Mouse (Mus musculus) regulatory T cell (primary cell): Measurements from ENCODE around the gene Hyou1.
"Not testable (repeated sequence)": the region's sequence is repeated elsewhere in the genome, so short reads cannot be mapped to it uniquely, and the experiment has no call there.

ENCODE experiments used
- in situ Hi-C: fragments of 300-600 bp; cut with MboI, MseI; formaldehyde crosslinking; loops from one replicate; pipeline ENCODE4 v1.15.1; 2025; ENCODE audit warnings: high pct_unique_total_duplicates

Hyou1 gene

DNA sequence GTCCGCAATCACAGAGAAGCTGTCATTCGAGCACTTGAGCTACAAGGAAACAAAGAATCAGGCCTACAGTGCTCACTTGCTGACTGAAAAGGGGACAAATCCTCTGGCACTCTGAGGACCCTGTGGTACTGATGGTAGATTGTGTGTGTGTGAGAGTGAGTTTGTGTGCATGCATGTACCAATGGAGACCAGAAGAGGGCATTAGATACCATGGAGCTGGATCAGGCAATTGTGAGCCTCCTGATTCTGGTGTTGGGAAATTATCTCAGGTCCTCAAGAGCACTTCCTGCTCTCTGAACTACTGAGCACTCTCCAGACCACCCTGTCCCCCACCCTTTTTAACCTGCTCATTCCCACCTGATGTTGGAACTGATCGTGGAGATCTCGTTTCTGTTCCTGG lies 30.7 kb upstream of the Hyou1 start:
- in situ Hi-C loops = no loop called here

DNA sequence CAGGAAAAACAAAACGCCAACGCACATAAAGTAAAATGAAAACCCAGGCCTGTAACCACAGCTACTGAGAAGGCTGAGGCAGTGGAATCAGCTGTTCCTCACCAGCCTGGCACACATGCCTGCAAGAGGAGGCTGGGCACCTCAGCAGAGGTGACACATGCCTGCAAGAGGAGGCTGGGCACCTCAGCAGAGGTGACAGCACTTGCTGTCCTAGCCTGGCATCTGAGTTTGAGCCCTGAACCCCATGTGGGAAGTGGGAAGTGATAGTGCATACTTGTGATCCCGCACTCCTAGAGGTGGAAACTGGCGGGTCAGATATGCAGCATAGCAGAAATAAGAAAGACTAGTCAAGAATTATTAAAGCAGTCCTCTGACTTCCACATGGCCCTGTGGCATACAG lies 27.9 kb upstream of the Hyou1 start:
- in situ Hi-C loops = no loop called here

DNA sequence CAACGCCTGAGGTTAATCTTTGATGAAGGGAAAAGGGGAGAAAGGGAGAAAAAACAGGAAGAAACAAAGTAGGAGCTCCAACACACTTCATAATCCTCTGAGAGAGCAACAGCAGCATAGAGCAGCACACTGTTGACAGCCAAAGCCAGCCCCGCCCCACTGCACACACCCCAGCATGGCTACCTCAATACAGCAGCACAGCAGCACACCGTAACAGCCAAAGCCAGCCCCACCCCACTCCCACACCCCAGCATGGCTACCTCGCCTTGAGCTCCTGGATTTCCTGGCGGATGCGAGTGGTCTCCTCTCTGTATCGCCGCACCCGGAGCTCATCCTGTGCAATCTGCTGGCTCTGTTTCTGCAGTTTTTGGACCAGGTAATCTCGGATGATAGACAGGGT lies 27.0 kb upstream of the Hyou1 start:
- in situ Hi-C loops = no loop called here

DNA sequence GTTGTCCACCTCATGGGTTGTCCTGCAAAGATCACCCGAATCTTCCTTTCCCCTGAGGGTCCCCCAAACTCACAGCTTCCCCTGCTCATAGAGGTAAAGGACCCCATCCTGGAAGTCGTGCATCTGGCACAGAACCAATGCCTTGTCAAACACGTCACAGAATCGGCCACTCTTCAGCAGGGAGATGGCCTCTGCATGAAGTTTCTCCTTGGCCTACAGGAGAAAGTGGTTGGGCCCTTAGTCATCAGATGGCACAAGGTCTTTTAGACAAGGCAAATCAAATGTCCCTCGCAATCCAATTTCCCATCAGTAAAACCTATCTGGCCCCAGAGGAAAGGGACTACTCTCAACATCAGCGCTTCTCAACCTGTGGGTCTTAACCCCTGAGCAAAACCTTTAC lies 26.1 kb upstream of the Hyou1 start:
- in situ Hi-C loops = no loop called here

DNA sequence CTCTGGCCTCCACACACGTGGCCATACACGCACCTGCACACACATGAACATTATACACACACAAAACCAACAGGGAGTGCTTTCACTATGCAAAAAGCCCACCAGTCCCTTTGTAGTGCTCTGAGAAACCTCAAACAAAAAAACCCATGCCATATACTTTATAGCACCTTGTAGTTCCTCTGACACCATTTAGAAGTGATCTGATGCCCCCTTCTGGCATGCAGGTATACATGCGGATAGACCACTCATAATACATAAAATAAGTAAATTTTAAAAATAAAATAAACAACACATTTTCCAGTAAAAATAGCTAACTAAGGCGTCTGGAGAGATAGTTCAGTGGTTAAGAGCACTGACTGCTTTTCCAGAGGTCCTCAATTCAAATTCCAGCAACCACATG lies 22.1 kb upstream of the Hyou1 start:
- in situ Hi-C loops = no loop called here

DNA sequence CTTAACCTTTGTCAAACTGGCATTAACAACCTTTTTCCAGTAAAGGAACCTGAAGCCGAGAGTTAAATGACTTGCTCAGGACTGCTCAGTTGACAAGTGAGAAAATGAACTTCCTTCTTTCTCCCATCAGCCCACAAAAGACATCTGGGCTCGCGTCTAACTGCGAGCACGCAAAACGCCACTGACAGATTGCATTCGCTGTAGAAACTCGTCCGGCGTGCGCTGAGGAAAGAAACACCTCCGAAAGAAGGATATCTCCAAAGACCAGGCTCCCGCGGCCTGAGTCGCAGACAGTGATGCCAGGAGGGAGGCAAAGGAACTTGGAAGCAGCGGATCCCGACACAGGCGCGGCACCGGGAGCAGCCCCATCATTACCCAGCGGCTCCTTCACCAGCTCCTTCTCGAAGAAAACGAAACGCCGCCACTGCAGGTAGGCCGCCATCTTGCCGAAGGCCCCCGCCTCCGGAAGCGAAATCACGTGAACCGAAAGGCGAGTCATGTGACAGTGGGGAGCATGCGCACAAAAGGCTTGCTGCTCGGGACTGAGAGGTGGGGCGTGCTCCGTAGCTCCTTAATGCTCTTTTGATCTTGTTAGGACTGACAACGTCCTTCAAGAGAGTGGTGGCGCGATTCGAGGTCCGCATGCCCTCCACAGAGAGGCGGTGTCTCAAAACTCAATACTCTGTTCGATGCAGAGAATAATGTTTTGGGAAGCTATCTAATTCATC lies 17.9 kb upstream of the Hyou1 start, which contains the start of gene Vps11:
Gene Vps11 (minus strand): TSS at position 481 of the 728 bp plus-strand sequence.
- in situ Hi-C loops = no loop called here

DNA sequence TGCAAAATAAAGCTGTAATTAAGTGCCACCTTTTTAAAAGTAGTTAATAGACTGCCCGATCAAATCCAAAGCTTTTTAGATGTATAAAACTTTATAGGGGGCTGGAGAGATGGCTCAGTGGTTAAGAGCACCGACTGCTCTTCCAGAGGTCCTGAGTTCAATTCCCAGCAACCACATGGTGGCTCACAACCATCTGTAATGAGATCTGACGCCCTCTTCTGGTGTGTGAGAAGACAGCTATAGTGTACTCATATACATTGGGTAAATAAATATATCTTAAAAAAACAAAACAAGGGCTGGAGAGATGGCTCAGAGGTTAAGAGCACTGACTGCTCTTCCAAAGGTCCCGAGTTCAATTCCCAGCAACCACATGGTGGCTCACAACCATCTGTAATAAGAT lies 17.4 kb upstream of the Hyou1 start:
- in situ Hi-C loops = not testable (repeated sequence)

DNA sequence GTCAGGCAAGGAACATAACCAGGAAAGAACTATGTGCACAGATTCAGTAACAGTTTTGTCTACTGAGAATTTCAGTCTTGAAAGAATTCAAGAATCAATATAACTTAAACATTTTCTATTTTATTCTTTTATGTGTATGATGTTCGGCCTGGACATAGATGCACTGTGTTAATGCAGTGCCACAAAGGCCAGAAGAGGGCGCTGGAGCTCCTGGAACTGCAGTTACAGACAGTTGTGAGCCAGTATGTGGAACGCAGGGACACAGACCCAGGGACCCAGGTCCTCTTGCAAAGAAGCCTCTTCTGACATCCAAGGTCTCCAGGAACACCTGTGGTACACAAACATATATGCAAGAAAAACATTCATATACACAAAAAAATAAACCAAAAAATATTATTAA lies 14.8 kb upstream of the Hyou1 start:
- in situ Hi-C loops = no loop called here

DNA sequence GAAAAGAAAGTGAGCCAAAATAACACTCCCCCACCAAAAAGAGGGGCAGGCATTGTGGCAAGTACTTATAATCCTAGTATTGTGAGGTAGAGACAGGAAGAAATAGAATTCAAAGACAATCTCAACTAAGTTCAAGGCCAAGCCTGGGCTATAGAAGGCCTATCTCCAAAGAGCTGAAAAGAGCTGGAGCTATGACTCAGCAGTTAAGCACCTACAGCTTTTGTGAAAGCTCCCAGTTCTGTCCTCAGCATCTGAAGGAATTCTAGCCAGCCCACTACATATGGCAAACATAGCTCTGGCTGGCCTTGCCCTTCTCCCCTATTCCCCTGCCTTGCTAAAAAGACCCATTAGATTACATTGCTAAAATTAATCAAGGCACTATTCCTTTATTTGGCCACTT lies 5.9 kb upstream of the Hyou1 start:
- in situ Hi-C loops = no loop called here

DNA sequence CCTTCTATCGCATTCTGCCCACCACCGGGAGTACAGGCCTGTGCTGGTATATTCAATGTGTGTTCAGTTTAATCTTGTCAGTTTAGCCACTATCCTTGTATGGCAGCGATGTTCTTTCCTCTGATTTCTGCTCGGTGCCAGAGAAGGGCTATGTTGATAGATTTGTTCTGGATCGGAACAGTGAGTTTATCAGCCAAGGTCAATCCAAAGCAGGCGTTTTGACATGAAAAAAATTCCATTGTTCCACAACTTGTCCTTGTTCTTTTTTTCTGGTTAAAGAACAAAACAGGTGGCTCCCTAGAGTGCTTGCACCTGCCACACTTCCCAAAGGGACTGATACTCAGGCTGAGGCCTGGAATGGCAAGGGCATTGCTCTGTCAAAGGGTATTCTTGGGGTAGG lies 3.1 kb upstream of the Hyou1 start:
- in situ Hi-C loops = no loop called here

DNA sequence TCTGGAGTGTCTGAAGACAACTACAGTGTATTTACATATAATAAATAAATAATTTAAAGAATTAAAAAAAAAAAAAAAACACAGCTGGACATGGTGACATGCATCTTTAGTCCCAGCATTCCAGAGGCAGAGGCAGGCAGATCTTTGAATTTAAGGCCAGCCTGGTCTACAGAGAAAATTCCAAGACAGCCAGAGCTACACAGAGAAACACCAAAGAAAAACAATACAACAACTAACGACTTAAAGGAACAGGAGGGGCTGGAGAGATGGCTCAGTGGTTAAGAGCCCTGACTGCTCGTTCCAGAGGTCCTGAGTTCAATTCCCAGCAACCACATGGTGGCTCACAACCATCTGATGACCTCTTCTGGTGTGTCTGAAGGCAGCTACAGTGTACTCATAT lies 2.0 kb upstream of the Hyou1 start:
- in situ Hi-C loops = not testable (repeated sequence)

DNA sequence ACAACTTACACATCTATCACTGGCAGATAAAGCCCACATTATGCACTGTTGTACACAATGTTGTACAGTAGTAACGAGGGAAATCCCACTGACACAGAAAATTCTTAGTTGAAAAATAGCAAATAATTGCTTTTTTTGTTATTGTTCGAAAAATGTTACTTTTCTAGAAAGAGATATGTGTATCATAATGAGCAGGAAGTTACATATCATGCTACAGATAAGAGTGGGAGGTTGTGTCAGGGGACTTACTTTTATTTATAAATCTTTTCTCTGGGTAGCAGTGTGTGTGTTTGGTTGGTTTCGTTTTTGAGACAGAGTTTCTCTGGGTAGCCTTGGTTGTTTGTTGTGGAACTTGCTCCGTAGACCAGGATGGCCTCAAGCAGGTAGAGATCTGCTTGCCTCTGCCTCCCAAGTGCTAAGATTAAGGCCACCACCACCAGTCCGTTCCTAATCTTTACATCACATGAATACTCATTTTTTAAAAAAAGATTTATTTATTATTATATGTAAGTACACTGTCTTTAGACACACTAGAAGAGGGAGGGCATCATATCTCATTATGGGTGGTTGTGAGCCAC lies 1.0 kb upstream of the Hyou1 start:
- in situ Hi-C loops = no loop called here

DNA sequence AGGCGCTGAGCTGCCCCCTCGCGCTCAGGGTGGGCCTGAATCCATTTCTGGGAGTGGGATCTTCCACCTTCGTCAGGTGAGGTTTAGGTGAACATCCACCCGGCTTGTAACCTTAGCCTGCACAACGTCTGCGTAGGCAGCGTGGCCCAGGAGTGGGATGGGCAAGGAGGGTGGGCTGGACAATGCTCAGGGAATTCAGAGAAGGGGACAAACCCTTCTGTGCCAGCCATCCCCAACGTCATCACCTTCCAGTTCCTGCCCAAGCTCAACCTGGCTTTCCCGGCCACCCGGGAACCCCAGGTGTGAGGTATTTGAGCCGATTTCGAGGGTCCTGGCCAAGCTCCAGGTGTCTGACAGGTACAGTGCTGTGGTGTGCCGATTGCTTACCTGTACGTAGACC lies 572 bp downstream of the Hyou1 start:
- in situ Hi-C loops = loop anchor here (5.0 kb wide), 1 partner anchor 43 kb away; no protein-coding TSS in a partner anchor

DNA sequence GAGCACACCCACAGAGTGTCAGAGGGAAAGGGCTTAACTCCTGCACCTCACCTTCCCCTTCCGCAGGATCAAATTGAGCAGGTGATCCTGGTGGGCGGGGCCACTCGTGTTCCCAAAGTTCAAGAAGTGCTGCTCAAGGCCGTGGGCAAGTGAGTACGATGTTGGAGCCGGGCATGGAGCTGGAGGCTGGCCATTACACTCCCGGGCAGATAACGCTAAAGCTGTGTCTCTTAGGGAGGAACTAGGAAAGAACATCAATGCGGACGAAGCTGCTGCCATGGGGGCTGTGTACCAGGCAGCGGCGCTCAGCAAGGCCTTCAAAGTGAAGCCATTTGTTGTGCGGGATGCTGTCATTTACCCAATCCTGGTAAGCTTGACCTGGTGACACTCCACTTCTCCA lies 5.3 kb downstream of the Hyou1 start:
- in situ Hi-C loops = loop anchor here (5.0 kb wide), 1 partner anchor 47 kb away; no protein-coding TSS in a partner anchor

DNA sequence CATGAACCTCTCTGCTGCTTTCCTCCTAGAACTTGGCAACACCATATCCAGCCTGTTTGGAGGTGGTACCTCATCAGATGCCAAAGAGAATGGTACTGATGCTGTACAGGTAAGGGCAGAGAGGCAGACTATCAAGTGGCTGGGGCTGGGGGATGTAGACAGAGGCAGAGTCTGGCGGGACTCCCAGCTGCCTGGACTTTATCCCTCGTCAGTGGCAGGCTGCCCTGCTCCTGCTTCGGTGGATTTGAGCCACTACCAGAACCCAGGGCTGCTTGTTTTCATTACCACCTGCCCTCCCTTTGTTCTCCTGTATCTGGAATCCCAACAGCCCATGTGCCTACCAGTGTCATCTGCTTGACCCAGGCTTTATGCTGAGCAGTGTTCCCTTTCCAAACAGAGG lies 7.9 kb downstream of the Hyou1 start:
- in situ Hi-C loops = no loop called here

DNA sequence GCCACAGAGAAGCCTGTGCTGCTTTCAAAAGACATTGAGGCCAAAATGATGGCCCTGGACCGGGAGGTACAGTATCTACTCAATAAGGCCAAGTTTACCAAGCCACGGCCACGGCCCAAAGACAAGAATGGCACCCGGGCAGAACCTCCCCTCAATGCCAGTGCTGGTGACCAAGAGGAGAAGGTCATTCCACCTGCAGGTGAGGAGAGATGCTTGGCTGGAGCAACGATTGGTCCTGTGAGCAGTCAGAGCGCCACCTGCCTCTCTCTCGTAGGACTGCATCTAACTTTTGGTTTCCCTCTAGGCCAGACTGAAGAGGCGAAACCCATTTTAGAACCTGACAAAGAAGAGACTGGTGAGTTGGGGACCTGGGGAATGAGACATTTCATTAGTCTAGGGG lies 10.0 kb downstream of the Hyou1 start:
- in situ Hi-C loops = no loop called here

DNA sequence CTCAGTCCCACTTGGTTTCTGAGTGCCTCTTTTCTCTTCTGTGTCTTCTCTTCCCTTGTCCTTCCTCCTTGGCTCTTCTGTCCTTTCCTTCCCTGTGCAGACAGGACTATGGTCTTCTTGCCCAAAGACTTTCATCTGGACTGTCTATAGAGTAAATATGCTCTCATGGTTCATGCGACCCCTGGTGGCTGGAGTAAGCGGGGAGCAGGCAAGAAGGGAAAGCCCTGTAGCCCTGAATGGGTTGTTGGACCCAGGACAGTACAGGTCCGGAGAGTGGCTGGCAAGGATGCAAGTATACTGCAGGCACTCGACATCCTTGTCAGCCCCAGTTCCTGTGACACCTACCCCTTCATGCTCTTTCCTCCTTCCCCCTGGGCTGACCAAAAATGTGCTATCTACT lies 12.2 kb downstream of the Hyou1 start:
- in situ Hi-C loops = no loop called here

DNA sequence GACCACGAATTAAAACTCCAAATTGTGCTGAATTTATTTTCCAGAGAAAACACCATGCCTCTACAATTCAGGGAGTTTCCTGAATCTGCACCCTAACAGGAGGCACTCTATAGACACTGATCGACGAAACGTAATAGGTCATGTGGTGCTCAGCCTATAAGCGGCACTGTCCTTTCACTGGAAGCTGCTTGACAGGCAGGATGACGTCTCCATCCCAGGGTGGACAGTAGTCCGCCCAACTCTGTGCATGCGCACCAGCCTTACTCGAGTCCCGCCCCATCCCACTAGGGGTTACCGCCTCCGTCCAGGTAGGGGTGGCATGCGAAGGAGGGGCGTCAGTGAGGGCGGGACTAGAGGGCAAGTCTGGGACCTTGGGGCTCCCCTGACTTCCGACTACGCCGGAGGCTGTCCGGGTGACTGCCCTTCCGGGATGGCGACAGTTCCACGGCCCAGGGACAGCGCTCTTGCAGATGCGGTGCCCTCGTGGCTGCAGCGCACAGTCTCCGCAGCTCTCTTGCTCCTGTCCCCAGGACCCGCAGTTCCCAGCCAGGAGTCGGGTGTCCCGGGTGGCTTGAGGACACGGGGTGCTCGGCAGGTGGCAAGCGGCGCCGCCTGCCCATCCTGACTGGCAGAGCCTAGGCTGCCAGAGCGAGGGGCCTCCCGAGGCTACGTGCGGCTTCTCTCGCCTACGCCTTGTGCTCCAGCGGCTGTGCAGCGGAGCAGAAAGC lies 17.6 kb downstream of the Hyou1 start, which contains the start of gene Slc37a4:
Gene Slc37a4 (plus strand): TSS at position 169 of the 728 bp plus-strand sequence.
- in situ Hi-C loops = no loop called here

DNA sequence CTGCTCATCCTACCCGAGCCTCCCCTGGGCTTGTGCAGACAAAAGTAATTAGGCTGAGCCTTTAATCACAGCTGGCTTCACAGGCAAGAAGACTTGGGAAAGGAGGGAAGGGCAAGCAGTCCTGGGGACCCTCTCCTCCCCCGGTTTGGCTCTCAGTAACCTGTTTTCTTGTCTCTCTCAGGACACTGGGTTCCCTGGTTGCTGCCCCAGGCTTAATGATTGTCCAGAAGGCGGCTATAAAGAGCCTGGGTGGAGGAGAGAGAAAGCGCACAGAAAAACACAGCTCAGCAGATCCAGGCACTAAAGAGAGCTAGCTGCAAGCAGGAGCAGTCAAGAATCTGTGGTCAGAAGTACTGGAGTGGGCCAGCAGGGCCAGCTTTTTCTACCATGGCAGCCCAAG lies 18.8 kb downstream of the Hyou1 start:
- in situ Hi-C loops = no loop called here

DNA sequence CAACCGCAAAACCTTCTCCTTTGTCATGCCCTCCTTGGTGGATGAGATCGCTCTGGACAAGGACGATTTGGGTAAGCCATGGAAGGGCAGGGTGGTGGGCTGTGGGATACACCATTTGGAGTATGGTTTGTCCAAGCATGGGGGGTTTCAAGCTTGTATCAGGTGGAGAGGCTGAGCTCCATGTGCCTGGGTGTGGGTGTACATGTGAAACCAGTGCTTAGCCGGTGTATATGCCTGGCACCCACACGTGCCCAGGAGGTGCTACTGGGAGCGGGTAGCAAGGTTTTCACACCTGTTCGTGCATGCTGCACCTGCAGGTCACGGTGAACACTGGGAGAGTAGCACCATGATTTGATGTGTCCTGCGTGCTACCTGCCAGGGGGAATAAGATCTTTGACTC lies 19.3 kb downstream of the Hyou1 start:
- in situ Hi-C loops = no loop called here

DNA sequence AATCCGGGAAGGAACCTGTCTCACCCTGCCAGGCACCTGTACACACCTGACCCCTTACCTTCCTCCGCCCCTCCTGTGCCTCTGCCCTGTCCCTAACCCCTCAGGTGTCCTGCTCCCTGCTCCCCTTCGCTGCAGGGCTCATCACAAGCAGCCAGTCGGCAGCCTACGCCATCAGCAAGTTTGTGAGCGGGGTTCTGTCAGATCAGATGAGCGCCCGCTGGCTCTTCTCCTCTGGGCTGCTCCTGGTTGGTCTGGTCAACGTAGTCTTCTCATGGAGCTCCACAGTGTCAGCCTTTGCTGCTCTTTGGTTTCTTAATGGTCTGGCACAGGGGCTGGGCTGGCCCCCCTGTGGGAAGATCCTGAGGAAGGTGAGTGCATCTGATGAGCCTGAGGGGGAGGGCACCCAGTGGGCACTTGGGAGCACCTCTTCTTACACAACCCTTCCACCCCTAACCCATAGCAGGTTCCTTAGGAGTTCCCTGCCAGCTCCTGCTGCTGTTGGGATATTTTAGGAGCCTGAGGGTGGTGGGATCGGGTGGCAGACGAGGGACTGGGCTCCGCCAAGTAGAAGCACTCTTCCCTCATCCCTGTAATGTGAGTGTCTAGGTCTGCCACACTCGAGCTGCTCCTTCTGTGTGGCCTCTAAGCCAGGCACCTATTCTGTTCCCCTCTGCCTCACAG lies 20.0 kb downstream of the Hyou1 start:
- in situ Hi-C loops = no loop called here

DNA sequence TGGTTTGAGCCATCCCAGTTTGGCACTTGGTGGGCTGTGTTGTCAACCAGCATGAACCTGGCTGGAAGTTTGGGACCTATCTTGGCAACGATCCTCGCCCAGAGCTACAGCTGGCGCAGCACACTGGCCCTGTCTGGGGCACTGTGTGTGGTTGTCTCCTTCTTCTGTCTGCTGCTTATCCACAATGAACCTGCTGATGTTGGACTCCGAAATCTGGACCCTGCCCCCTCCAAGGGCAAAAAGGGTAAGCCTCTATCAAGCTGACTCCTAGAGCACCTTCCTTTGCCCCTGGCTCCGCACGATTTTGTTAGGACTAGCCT lies 20.5 kb downstream of the Hyou1 start:
- in situ Hi-C loops = no loop called here
